Mouse (Mus musculus): Measurements from ENCODE around the gene Klrg2.
"Not testable (repeated sequence)": the region's sequence is repeated elsewhere in the genome, so short reads cannot be mapped to it uniquely, and the experiment has no call there.

The Klrg2 gene

DNA sequence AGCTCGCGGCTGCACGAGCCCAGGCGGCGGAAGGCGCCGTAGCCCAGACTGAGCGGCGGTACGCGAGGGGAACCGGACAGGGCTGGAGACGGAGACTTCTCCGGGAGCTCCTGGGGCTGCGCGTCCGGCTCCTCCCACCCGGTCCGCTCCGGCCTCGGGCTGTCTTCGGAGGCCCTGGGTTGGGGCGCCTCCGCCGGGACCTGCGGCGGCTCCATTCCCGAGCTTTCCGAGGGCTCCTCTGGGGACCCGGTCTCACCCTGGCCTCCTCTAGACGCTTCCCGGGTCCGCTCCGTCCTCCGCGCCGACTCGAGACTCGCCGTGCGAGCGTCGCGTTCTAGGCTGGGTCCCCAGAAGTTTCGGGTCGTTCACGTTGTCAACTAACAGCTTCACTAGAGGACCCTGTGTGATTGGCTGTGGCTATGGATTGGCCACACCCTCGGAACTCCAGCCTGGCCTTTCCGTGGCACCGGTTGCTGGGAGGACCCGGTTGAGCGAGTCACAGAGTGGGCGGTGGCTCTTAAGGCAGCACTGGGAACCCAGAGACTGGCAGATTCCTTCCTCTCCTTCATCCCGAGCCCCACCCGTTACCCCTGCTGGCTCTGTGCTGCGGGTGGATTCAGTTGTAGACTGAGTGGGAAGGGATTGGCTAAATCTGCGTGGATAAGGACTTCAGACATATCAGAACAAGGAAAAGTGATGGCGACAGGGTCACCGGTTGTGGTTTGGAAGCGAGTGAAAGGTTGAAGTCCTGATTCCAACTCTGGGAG, at the start of gene Klrg2:
Gene Klrg2 (minus strand): TSS at position 391 of the 767 bp plus-strand sequence.
- no peak for DNase-seq (ENCODE audit: low read depth in 2 of 2, low spot score in 2 of 2)

DNA sequence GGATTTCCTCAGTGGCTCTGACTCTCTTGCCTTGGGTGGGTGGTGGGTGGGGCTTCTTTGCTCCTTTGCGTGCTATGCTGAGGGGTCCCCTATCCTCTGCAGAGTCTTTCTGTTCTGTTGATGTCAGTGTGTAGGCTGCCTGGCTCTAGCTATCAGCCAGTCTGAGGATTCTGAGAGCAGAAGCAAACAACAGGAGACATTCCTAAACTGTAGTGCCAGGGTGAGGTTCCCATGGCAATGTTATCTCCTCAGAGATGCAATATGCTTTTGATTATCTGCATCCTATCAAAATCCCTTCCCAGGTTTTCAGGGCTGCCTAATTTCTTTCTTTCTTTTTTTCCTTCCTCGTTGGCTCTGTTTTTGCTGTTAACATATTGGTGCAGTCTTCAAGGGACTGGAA, 45.5 kb upstream of the Klrg2 start:
- DNase-seq (ENCODE audit: low read depth in 2 of 2, low spot score in 2 of 2): no peak

DNA sequence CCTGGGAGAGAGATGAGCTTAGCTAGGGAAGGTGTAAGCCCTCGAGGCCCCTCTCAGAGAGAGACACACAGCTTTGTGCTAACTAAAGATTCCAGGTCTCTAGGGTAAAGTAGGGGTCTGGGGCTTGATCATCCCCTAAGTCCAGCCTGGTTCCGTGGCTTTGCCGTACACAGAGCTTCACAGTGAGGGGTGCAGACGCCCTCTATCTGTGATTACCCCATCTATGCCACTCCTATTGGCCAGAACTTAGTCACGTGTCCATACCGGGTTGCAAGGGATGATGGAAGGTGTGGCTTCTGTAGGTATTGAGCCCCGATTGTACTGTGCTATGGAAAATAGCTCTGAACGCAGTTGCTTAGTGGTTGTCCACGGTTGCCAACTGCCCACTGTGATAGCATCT, 40.6 kb upstream of the Klrg2 start:
- DNase-seq (ENCODE audit: low read depth in 2 of 2, low spot score in 2 of 2): no peak

GRCm38 (mm10) chr6:38676723-38677122, 39.7 kb upstream of the Klrg2 start:
- DNase-seq (ENCODE audit: low read depth in 2 of 2, low spot score in 2 of 2): no peak

DNA sequence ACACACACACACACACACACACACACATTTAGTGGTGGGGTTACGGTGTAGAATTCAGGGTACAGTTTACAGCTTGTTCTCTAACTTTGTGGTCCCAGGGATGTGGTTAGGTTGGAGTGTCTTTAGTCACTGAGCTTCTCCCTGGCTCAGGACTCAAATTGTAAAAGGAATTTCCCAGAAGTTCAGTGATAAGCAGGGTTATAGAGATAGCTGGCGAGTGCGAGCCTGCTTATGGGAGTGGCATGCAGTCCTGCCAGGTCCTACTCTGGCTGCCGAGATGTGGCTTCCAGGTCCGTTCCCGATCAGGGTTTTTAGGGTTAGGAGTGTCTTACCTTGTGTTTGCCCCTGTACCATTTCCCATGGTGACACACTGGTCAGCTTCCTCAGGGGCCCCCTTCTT, 39.2 kb upstream of the Klrg2 start:
- no peak for DNase-seq (ENCODE audit: low read depth in 2 of 2, low spot score in 2 of 2)

- DNase-seq (ENCODE audit: low read depth in 2 of 2, low spot score in 2 of 2): no peak
Measured at GRCm38 (mm10) chr6:38672011-38672410, 35.0 kb upstream of the Klrg2 start.

- DNase-seq (ENCODE audit: low read depth in 2 of 2, low spot score in 2 of 2): no peak
Measured at GRCm38 (mm10) chr6:38671270-38671669, 34.2 kb upstream of the Klrg2 start.

GRCm38 (mm10) chr6:38670488-38670887, 33.4 kb upstream of the Klrg2 start:
- DNase-seq (ENCODE audit: low read depth in 2 of 2, low spot score in 2 of 2): not testable (repeated sequence)

GRCm38 (mm10) chr6:38669580-38669979, 32.5 kb upstream of the Klrg2 start:
- DNase-seq (ENCODE audit: low read depth in 2 of 2, low spot score in 2 of 2): no peak

- no peak for DNase-seq (ENCODE audit: low read depth in 2 of 2, low spot score in 2 of 2)
Measured at GRCm38 (mm10) chr6:38662714-38663615, 25.9 kb upstream of the Klrg2 start, which contains the start of gene Clec2l. TSS of gene Clec2l (plus strand) at chr6:38663069.

GRCm38 (mm10) chr6:38661626-38662025, 24.6 kb upstream of the Klrg2 start:
- no peak for DNase-seq (ENCODE audit: low read depth in 2 of 2, low spot score in 2 of 2)

DNA sequence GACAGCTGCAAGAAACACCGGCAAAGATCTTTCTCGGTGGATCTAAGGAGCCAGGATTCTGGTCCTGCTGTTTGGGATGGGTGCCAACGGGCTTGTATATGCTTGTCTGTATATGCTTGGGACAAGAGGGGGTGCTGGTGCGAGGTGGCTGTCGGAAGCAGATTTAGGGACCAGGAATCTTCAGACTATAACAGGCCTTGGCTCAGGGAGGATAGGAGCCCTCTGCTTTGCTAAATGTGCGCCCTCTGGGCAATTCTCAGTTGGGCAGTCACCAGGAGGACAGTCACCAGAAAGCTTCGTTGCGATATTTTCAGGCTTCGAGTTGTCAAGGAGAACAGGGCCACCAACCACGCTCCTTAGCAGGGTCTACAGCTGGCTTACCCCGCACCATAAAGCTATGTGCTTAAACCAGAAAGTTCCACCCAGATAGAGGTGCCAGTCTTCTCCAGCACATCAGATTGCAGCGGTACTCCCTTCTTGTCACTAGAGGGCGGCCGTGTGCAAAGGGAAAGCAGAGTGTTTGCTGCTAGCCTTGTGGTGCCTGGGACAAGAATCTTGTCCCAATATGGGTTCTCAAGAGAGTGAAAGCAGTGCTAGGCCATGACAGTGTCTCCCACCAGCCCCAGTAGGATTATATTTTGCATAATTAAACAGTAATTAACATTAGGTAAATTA, 13.4 kb upstream of the Klrg2 start:
- DNase-seq (ENCODE audit: low read depth in 2 of 2, low spot score in 2 of 2): peak; percentile 35 to 45

DNA sequence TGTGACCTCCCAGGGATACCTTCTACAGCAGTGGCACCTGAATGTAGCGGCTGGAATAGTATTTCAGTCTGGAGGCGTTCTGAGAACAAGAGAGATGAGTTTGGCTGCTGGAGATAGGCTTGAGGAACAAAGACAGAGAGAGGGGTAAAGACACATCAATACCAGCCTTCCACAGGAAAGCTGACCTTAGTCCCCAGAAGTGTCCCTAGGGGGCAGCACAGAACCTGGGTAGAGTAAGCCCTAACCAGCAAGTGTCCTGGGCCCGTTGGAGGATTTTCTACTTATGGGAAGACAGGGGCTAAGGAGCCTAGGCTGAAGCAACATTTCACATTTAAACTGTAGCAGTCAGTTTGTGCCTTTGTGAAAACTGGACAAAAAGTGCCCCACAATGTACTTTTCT, 12.5 kb upstream of the Klrg2 start:
- DNase-seq (ENCODE audit: low read depth in 2 of 2, low spot score in 2 of 2): no peak

DNA sequence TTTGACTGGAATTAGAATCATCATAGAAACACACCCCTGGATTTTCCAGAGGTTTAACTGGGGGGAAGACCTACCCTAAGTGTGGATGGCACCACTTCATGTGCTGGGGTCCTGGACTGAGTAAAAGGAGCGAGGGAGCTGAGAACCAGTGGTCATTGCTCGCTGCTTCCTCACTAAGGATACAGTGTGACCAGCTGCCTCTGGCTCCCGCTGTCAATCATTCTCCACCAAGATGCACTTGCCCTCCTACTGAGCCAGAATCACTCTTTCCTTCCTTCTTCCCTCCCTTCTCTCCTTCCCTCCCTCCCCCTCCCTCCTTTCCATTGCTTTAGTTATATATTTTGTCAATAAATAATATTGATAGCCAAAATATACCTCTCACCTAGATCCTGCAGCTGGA, 6.0 kb upstream of the Klrg2 start:
- no peak for DNase-seq (ENCODE audit: low read depth in 2 of 2, low spot score in 2 of 2)

GRCm38 (mm10) chr6:38642593-38642992, 5.6 kb upstream of the Klrg2 start:
- no peak for DNase-seq (ENCODE audit: low read depth in 2 of 2, low spot score in 2 of 2)

DNA sequence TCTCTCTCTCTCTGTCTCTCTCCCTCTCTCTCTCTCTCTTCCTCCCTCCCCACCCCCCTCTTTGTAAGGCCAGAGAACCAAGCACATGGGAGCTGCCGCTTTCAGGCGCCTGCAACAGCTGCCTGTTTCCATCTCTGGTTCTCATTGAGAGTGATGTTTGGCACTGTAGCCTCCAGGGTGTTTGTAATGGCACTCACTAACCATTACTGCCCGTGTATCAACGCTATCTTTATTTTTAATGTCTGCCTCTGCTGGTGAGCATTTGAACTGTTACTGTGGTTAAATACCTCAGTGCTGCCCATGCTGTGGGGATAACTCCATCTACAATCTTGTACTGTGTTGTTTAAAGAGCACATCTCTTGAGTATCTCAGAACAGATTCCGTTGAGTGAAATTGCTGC, 4.6 kb upstream of the Klrg2 start:
- DNase-seq (ENCODE audit: low read depth in 2 of 2, low spot score in 2 of 2): no peak

GRCm38 (mm10) chr6:38641228-38641627, 4.2 kb upstream of the Klrg2 start:
- no peak for DNase-seq (ENCODE audit: low read depth in 2 of 2, low spot score in 2 of 2)

GRCm38 (mm10) chr6:38640401-38640800, 3.4 kb upstream of the Klrg2 start:
- DNase-seq (ENCODE audit: low read depth in 2 of 2, low spot score in 2 of 2): no peak

DNA sequence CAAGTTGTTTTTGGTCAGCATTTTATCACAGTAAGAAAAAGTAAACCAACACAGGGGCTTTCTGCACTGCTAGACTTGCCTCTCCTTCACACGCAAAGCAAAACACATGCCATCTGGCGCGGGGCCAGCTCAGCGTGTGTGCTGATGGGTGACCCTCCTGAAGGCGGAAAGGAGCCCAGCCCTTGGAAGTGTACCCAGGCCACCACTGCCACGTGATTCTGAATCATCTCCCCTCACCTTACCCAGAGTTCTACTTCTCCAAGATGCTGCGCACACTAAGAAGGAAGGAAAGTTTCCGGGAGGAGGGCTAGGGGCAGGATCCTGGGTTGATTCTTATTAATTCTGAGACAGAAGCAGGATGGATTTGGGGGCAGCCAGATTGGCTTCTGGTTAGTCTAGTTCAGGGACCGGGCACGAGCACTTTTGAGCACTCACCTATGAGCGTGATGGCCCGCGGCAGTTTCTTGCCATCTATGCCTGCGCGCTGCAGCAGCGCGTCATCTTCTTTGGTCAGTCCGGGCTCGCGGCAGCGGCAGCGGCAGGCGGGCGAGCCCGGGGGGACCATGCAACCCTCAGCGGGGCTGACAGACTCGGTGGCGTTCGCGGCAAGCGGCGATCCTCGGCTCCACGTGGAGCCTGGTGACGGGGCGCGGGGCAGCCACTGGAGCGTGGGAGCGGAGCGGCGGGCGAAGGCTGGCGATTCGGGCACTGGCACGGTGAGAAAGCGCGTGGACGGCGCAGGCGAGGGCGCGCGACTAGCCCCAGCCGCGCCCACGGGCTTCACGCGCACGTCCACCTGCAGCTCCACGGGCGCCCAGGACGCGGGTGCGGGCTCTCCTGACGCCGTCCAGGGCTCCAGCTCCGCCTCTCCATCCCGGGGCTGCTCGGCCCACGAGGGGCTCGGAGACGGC, 846 bp downstream of the Klrg2 start:
- DNase-seq (ENCODE audit: low read depth in 2 of 2, low spot score in 2 of 2): no peak

DNA sequence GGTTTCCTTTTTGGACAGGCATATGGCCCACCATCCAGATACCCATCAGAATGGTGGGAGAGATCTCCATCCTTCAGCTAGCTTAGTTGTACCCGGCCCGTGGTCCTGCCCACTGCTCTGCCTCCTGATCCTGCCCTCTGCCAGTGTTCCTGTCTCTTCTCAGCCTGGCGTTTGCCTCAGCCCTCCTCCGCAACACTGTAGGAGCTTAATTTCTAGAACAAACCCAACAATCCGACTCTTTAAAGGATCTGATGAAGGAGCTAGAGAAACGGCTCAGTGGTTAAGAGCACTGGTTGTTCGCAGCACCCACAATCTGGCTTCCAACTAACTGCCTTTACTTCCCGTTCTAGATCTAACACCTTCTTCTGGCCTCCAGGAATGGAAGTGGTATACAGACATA, 2.6 kb downstream of the Klrg2 start:
- no peak for DNase-seq (ENCODE audit: low read depth in 2 of 2, low spot score in 2 of 2)

GRCm38 (mm10) chr6:38632826-38633225, 4.2 kb downstream of the Klrg2 start:
- no peak for DNase-seq (ENCODE audit: low read depth in 2 of 2, low spot score in 2 of 2)
